Mouse (Mus musculus) A20 (cell line): ENCODE data around the gene Epb41l2.

Experiments
- DNase-seq: peaks from one replicate; pipeline ENCODE4 v3.0.0-alpha.2; 2011; ENCODE audit warnings: low read depth, low spot score

Epb41l2 gene

GRCm38 (mm10) chr10:25499323-25500071 lies 139.9 kb downstream of the Epb41l2 start:
- DNase-seq = no peak

DNA sequence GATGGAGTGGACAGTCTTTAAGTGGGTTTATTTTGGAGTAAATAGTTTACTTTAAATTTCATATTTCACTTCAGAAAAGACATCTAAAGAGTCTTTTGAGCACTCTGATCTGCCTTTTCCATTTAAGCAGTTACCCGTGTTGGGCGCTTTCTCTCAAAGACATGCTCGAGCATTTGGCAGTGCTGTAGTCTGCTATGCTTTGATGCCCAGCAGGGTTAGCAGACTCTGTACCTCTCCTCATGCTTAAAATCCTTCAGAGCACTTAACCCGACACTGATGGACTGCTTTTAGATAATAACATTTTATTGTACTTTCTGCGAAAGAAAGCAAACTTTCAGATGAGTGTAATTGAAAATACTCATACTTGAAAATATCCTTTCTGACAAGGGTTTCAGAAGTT lies 143.7 kb downstream of the Epb41l2 start:
- DNase-seq = no peak

- no peak for DNase-seq
Measured at GRCm38 (mm10) chr10:25513821-25514220, 154.2 kb downstream of the Epb41l2 start.

DNA sequence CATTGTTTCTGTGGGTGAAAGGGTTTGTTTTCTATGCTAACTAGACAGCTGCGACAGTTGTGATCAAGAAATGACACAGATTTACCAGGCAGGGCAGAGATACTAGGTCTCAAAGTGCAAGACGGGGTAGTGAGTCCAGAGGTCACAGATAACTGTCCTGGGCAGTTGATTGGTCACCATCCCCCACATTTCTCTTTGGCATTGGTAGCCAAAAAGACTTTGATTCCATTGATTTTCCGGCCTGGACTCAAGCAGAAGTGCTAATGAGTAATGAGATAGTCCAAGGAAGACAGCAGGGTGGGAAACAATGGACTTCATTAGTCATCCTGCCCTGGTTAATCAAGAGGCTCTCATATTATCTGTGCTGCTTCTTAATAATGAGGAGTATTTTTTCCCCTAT lies 160.4 kb downstream of the Epb41l2 start:
- DNase-seq = no peak

GRCm38 (mm10) chr10:25520428-25520827 lies 160.8 kb downstream of the Epb41l2 start:
- no peak for DNase-seq

- no peak for DNase-seq
Measured at GRCm38 (mm10) chr10:25523727-25524126, 164.1 kb downstream of the Epb41l2 start.

DNA sequence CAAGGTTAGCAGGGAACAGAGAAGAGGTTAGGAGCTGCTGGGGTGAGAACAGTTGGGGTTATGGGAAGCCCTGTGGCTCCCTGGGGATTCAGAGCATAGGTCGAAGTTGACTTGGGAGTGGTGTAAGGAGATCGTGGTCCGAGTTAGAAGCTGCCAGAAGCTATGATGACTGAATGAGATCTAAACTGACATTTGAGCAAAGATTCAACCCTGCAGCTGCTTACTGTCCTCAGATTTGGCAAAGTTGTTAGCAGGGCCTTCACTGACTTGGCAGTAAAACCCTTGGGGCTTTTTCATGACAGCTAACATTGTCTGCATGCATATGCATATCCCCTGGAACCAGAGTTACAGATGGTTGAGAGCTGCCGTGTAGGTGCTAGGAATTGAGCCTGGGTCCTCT lies 166.6 kb downstream of the Epb41l2 start:
- no peak for DNase-seq

DNA sequence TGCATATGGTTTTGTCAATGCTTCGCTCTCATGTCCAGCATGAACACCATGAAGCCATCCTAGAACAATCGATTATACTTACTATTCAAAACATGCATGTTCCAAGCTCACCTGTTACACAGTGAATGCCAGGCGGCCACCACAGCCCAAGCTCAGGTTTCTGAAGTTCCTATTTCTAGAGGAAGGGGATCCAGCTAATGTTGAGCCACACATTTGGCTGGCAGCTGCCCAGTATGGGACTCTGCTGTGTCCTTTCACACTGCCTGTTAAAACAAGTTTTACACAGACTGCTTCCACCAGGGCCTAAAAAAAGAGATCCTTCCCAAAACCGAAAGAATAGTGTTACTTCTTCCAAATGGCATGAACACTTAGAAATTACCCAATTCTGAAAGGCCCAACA lies 167.0 kb downstream of the Epb41l2 start:
- DNase-seq = no peak

GRCm38 (mm10) chr10:25527126-25527525 lies 167.5 kb downstream of the Epb41l2 start:
- DNase-seq = no peak

- no peak for DNase-seq
Measured at GRCm38 (mm10) chr10:25531335-25531734, 171.7 kb downstream of the Epb41l2 start.

GRCm38 (mm10) chr10:25533105-25533504 lies 173.5 kb downstream of the Epb41l2 start:
- DNase-seq = no peak

DNA sequence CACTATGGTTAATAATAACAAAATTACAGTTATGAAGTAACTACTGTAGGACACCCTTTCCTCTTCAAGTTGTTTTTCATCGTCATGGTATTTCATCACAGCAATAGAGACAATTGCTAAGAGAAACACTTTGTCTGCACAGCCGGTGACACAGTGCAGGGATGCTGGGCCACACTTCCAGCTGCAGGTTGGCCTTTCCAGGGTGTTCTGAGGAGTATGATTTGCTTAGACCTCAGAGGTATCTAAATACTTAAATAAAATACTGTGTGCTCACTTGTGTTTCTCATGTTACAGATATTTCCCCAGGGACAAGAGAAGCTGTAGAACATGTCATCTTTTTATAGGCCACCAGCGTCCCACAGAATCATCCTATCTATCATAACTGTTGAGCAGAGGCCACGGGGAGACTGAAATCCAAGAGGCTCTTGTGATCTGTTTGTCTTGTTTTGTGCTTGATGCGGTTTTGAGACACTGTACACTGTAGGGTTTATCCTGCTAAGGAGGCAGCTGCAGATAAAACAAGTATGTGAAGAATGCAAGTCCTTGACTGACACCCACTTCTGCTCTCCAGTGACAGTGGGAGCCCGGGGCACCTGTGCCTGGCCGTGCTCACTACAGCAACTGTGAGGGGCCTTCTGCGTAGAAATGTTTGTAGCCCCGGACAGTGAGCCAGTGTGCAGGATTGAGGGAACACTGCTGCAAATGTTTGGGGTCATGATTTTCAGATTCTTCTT lies 174.1 kb downstream of the Epb41l2 start:
- no peak for DNase-seq

GRCm38 (mm10) chr10:25534467-25534866 lies 174.9 kb downstream of the Epb41l2 start:
- DNase-seq = no peak

DNA sequence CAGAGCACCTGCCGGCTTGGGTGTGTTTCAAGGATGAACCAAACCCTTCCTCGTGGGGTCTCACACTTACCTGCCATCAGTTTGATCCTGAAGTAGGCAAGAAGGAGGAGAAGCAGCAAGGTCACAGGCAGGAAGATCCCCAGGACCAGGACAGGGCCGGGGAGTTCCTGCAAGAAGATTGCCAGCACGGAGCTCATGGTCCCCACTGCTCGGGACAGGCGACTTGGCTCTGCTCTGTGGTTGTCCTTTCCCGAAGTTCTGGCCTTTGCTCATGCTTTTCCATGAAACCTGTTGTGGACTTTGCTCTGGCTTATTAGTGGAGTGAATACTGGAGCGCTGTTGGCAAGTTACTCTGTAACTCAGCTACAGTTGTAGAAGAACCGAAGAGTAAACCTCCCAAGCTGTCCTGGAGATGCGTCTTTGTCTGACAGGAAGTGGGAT lies 176.3 kb downstream of the Epb41l2 start, which contains the start of gene Smlr1:
Gene Smlr1 (minus strand): TSS at position 377 of the 441 bp plus-strand sequence.
- DNase-seq = no peak

- no peak for DNase-seq
Measured at GRCm38 (mm10) chr10:25536621-25537020, 177.0 kb downstream of the Epb41l2 start.

GRCm38 (mm10) chr10:25538738-25539137 lies 179.1 kb downstream of the Epb41l2 start:
- no peak for DNase-seq

DNA sequence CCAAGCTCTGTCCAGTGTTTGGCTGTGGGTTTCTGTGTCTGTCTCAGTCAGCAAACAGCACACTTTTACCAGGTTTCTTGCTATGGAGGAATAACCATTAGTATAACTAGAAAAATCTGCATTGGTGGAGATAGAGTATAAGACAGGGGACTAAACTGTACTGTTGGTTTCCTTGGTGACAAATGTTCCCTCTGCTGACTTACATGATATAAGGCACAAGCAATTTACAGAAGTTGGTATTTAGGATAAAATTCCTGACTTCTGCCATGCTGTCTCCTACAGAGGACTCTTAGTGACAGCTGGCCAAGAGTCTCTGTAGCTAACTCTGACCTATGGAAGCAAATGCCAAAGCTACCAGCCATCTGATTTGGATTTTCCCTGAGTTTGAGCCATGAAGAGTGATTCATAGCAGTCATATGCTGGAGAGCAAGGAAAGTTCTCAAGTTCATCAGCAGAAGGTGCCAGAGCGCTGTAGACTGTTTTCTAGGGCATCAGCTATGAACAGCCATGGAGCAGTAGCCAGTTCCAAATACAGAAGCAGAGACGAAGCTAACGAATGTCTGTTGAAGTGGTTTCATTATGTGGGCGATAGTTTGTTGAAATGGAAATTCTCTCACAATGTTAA lies 179.7 kb downstream of the Epb41l2 start:
- DNase-seq = no peak

GRCm38 (mm10) chr10:25539771-25540168 lies 180.2 kb downstream of the Epb41l2 start:
- no peak for DNase-seq

DNA sequence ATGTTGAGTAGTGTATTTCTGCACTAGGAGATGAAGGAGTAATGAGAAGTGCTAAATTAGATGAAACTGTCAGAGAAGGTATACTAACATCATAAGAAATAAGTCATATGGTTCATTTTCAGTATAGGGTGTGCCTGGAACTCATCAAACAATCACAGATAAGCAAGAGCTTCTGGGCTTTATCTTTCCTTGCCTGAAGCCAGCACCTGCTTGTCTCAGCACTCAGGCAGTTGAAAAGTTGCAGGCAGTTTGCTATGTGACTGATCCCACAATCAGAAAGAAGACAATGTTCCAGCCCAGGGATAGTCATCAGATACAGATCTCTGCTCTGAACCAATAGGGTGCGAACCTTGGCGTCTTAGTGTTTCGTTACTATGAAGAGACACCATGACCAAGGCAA lies 181.5 kb downstream of the Epb41l2 start:
- no peak for DNase-seq

DNA sequence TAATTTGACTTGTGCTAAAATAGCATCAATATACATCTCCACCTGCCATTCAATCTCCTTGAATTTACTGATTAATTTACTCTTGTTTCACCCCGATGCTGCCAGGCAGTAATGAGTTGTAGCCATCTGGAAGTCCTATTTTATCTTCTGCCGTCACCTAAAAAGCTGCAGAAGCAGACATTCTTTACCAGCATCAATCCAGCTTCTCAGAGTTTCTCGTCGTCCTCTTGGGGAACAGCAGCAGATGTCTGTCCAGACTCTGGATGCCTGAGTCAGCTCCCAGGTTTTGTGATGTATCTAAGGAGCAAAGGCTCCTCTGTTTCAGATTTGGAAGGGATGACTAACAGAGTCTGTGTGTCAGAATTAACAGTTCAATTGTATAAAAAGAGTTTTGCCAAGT lies 193.3 kb downstream of the Epb41l2 start:
- no peak for DNase-seq

DNA sequence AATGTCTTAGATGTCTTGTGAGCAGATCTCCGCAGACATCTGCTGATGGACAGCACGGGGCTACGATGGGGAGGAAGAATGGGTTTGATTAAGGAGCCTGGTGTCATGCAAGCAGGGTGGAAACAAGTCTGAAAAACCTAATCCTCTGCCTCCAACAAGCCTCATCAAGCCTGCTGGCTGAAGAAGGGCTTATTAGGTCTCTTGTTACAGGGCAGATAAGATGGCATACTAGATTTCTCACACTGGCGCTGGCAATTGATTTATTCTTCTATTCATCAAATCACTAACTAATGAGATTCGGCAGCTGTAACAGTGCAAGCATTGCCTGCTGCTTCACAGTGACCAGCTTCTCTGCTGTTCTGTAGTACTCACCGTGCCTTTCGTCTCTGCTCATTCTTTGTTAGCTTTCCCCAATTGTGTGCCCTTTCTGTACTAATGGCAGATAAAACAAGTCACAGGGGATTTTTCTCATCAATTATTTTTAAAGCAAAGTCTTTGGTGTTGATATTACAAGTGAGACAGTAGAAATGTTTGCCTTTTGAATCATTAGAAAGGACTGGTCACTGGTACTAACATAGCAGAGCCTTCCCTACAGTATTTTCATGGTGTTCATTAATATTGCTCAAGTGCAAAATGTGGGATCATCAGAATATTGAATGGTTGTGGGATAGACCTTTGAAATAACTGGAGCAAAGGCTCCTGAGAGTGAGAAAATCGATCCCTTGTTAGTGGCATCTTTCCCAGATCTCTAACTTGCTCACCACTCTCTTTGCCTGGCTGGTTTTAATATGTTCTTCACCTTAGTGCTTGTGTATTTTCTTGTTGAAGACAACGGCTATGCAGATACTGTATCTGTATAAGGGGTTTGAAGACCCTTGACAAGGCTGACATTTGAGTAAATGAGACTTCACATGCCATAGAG lies 212.0 kb downstream of the Epb41l2 start:
- DNase-seq = no peak
